Mouse (Mus musculus) lung, postnatal 0 days (tissue): Measurements from ENCODE around the gene Gclm.

ENCODE experiments used
- CTCF ChIP-seq: IDR thresholded peaks from 2 replicates; pipeline ENCODE4 v1.5.1; 2016; ENCODE audit warnings: antibody characterized with exemption, mild to moderate bottlenecking
- EP300 ChIP-seq: IDR thresholded peaks from 2 replicates; pipeline ENCODE4 v1.6.1; 2016; ENCODE audit warnings: antibody characterized with exemption, mild to moderate bottlenecking, control low read depth

GRCm38 (mm10) chr3:122274241-122275024, 29.1 kb downstream of the Gclm start, which contains the start of gene Dnttip2:
- TF ChIP-seq EP300, result no peak
- TF ChIP-seq CTCF, result no peak
